Mouse (Mus musculus): ENCODE results near the gene Btbd2. TPM values are rescaled to one million over a fixed set of nuclear protein-coding genes. Genes with fewer than 3 reads are reported as not detected.

Btbd2 gene
- polyA plus RNA-seq, 1 experiment from 2014 or later: 23.5 TPM

DNA sequence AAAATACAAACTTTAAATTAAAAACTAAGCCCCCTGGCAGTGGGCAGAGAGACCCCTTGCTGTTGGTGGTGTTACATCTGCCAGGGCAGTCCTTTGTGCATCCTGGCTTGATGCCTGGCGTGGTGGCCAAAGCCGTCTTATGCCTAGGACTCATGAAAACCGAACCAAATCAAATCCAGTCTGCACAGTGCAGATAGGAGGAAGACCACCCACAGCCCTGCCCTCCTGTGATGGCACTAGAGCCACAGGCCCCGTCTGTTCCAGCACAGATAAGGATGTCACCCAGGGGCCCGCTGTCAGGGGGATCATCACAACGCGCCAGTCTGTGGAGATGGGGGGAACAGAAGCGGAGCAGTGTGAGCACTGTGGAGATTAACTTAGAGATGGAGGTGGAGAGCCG, 40.9 kb upstream of the Btbd2 start:
- H3K4me2 ChIP-seq (replicated peaks; ENCODE audit: low read depth): no peak overlapping the region
- no peak overlapping the region for H3K27ac ChIP-seq (ENCODE audit: low read depth, low read length)
- H3K9ac ChIP-seq (ENCODE audit: low read depth, low read length): no peak overlapping the region
- no peaks in the 10 kb centered on the region; the same call in 1 of the 2 replicates for H3K36me3 ChIP-seq (ENCODE audit: control insufficient read depth, insufficient read depth)
- 89% methylated on average over 9 of the region's 9 CpGs for WGBS
- ATAC-seq: no peak
- no peaks in the 10 kb centered on the region for H3K9me3 ChIP-seq (ENCODE audit: control insufficient read depth)
- H3K4me3 ChIP-seq (ENCODE audit: low read depth, low read length): no peak overlapping the region
- no peak for TF ChIP-seq CTCF (IDR thresholded peaks at IDR 0.05; ENCODE audit: low read depth)
- H3K27me3 ChIP-seq (replicated peaks; ENCODE audit: control insufficient read depth, insufficient read depth, low read length): no peaks in the 10 kb centered on the region
- H3K4me1 ChIP-seq (replicated peaks; ENCODE audit: control insufficient read depth, insufficient read depth, low read length): no peaks in the 10 kb centered on the region

DNA sequence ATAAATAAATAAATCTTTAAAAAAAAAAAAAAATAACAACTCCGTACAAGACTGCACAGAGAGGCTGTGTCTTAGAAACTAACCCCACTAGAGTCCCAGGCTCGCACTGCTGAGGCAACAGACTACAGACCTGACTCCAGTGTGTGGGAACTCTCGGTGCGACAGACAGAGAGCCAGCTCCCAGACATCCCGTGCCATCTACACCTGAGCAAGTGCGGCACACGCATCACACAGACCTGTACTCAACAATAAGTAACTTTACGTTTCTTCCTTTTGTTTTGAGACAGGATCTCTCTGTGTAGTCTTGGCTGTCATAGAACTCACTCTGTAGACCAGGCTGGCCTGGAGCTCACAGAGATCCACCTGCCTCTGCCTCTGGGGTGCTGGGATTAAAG, 40.5 kb upstream of the Btbd2 start:
- no peaks in the 10 kb centered on the region for H3K4me1 ChIP-seq (replicated peaks; ENCODE audit: control insufficient read depth, insufficient read depth, low read length)
- no peak for TF ChIP-seq CTCF (IDR thresholded peaks at IDR 0.05; ENCODE audit: low read depth)

DNA sequence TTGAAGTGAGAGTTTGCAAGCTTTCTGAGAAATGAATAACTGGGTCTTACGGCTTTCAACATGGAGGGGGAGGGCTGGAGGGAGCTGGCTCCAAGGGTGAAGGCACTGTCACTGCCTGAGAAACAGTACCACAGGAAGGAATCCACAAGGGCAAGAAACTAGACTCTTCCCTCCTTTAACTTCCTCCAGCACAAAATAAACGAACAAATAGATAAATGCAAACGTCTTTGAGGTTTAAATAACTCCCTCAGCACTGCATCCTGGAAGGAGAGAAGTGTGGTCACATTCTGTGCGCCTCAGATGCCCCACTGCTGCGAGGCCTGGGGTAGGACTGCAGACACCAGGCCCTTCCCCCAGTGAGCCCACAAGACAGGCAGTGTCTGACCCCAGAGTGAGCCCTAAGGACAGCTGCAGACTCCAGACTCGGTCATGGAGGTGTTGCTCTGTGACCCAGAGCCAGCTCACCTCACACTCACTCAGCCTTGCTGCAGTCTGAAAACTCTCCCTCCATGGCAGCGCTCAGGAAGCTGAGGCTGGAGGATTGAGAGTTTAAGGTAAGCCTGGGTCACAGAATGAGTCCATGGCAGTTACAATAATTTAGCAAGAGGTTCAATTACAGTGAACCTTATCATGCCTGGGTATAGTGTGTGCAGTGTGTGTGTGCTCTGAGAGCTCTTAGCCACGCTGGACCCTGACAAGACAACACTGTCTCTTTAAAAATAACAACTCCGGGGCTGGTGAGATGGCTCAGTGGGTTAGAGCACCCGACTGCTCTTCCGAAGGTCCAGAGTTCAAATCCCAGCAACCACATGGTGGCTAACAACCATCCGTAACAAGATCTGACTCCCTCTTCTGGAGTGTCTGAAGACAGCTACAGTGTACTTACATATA, 39.9 kb upstream of the Btbd2 start:
- TF ChIP-seq CTCF (IDR thresholded peaks at IDR 0.05; ENCODE audit: low read depth): no peak
- Histone ChIP-seq H3K4me2 (replicated peaks; ENCODE audit: low read depth) (no peak overlapping the region), H3K36me3 (ENCODE audit: control insufficient read depth, insufficient read depth) (no peaks in the 10 kb centered on the region; the same call in 1 of the 2 replicates), H3K27ac (ENCODE audit: low read depth, low read length) (no peak overlapping the region), H3K9me3 (ENCODE audit: control insufficient read depth) (no peaks in the 10 kb centered on the region), H3K9ac (ENCODE audit: low read depth, low read length) (no peak overlapping the region), H3K4me3 (ENCODE audit: low read depth, low read length) (no peak overlapping the region), H3K4me1 (replicated peaks; ENCODE audit: control insufficient read depth, insufficient read depth, low read length) (no peaks in the 10 kb centered on the region), H3K27me3 (replicated peaks; ENCODE audit: control insufficient read depth, insufficient read depth, low read length) (no peaks in the 10 kb centered on the region)
- WGBS: 57% methylated on average over 11 of the region's 12 CpGs
- no peak for ATAC-seq

More for the DNA sequence above, 40.5 kb upstream of the Btbd2 start:
- no peak for ATAC-seq
- no peaks in the 10 kb centered on the region for H3K27me3 ChIP-seq (replicated peaks; ENCODE audit: control insufficient read depth, insufficient read depth, low read length)
- H3K36me3 ChIP-seq (ENCODE audit: control insufficient read depth, insufficient read depth): no peaks in the 10 kb centered on the region; the same call in 1 of the 2 replicates
- no peak overlapping the region for H3K27ac ChIP-seq (ENCODE audit: low read depth, low read length)
- H3K9me3 ChIP-seq (ENCODE audit: control insufficient read depth): no peaks in the 10 kb centered on the region
- no peak overlapping the region for H3K4me3 ChIP-seq (ENCODE audit: low read depth, low read length)
- H3K4me2 ChIP-seq (replicated peaks; ENCODE audit: low read depth): no peak overlapping the region
- no peak overlapping the region for H3K9ac ChIP-seq (ENCODE audit: low read depth, low read length)
- 94% methylated on average over 8 of the region's 8 CpGs for WGBS

DNA sequence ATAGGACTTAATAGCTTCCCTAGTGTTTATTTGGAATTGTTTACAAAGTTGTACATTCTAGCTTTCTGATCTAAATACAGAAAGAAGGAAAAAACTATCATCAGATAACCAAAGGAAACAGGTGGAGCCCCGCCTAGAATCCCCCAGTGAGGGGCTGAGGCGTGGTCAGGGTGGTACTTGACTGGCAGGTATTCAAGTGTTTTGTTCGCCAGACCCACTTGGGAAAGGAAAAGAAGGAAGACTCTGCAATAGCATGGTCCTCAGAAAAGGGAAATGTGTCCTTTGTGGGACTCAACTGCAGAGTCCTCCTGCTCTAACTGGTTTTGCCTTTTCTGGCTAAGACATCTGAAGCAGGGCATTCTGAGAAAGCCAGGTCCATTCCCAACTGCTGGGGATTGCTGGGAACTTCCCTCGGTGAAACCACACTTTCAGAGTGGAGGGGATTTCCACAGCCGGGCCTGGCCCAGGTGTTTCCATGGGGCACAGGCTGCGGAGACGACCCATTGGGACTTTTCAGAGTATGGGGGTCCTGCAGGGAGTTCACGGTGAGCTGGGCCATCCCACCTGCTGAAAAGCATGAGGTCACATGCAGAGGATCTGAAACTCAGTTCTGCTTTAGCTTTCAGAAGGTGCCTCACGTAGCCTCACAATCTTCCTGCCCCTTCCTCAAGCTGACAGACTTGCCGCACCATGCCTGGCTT, 39.1 kb upstream of the Btbd2 start:
- peaks cover 4% of the 10 kb centered on the region for H3K36me3 ChIP-seq (ENCODE audit: control insufficient read depth, insufficient read depth)
- no peaks in the 10 kb centered on the region for H3K9me3 ChIP-seq (ENCODE audit: control insufficient read depth)
- H3K9ac ChIP-seq (ENCODE audit: low read depth, low read length): no peak overlapping the region
- 62% methylated on average over 10 of the region's 10 CpGs for WGBS
- no peaks in the 10 kb centered on the region for H3K27me3 ChIP-seq (replicated peaks; ENCODE audit: control insufficient read depth, insufficient read depth, low read length)
- TF ChIP-seq CTCF (IDR thresholded peaks at IDR 0.05; ENCODE audit: low read depth): no peak
- no peak overlapping the region for H3K4me3 ChIP-seq (ENCODE audit: low read depth, low read length)
- no peak overlapping the region for H3K4me2 ChIP-seq (replicated peaks; ENCODE audit: low read depth)
- no peak for ATAC-seq
- H3K27ac ChIP-seq (ENCODE audit: low read depth, low read length): no peak overlapping the region; the same call in 1 of the 2 replicates
- no peaks in the 10 kb centered on the region for H3K4me1 ChIP-seq (replicated peaks; ENCODE audit: control insufficient read depth, insufficient read depth, low read length)

DNA sequence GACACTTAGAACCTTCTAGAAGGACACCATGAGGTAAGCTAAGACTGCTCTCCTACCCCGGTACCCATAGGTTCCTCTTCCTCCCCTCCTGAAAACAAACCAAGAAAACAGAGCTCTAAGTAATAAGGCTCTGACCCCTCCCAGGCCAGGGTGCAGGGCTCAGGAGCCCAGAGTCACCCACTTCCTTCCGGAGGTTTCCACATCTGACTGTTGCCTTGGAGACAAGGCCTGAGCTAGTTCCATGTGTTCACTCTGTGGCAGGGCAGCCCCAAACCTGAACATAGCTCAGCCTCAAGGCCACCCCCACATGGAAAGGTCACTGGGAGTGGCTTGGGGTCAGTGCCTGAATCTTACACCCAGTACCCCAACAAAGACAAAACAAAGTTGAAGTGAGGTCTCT, 38.3 kb upstream of the Btbd2 start:
- Histone ChIP-seq H3K4me3 (ENCODE audit: low read depth, low read length) (no peak overlapping the region), H3K9me3 (ENCODE audit: control insufficient read depth) (no peaks in the 10 kb centered on the region), H3K27ac (ENCODE audit: low read depth, low read length) (0 out of 2 replicates have a peak overlapping the region, but pooled peaks have one; percentile 3), H3K4me2 (replicated peaks; ENCODE audit: low read depth) (no peak overlapping the region), H3K27me3 (replicated peaks; ENCODE audit: control insufficient read depth, insufficient read depth, low read length) (no peaks in the 10 kb centered on the region), H3K36me3 (ENCODE audit: control insufficient read depth, insufficient read depth) (peaks cover 11% of the 10 kb centered on the region), H3K4me1 (replicated peaks; ENCODE audit: control insufficient read depth, insufficient read depth, low read length) (no peaks in the 10 kb centered on the region), H3K9ac (ENCODE audit: low read depth, low read length) (no peak overlapping the region)
- no peak for TF ChIP-seq CTCF (IDR thresholded peaks at IDR 0.05; ENCODE audit: low read depth)
- WGBS: 52% methylated on average over 2 of the region's 2 CpGs
- no peak; the same call in 1 of the 2 replicates for ATAC-seq

All from intestine, postnatal 0 days (tissue).